Mouse (Mus musculus) intestine, embryonic 16.5 days (tissue): ENCODE data around the gene Plvap. TPM values are rescaled to one million over a fixed set of nuclear protein-coding genes. Genes with fewer than 3 reads are reported as not detected.
A peak's percentile ranks its signal among the peaks of the same experiment; 100 is the strongest.

Experiments used
- ATAC-seq: fragments of 200-750 bp; cut with Nextera tagmentation; 2 replicates; pipeline ENCODE4 v1.8.0; 2017; ENCODE audit warnings: moderate TSS enrichment, moderate library complexity
- H3K27ac ChIP-seq: fragments of 300-500 bp; sonication (generic); 2 replicates; pipeline ENCODE4 v1.5.1; 2014; ENCODE audit warnings: mild to moderate bottlenecking, low read length
- H3K27me3 ChIP-seq: fragments of 300-500 bp; sonication (generic); replicated peaks from 2 replicates; pipeline ENCODE4 v1.6.1; 2014; ENCODE audit warnings: low read length, control low read depth, mixed read lengths; ENCODE audit not compliant: control insufficient read depth, insufficient read depth
- H3K36me3 ChIP-seq: fragments of 300-500 bp; sonication (generic); 2 replicates; pipeline ENCODE4 v1.6.1; 2014; ENCODE audit warnings: low read length, control low read depth; ENCODE audit not compliant: control insufficient read depth, insufficient read depth
- H3K4me1 ChIP-seq: fragments of 300-500 bp; sonication (generic); 2 replicates; pipeline ENCODE4 v1.6.1; 2014; ENCODE audit warnings: low read length, control low read depth, mixed read lengths; ENCODE audit not compliant: control insufficient read depth, insufficient read depth
- H3K4me2 ChIP-seq: fragments of 300-500 bp; sonication (generic); 2 replicates; pipeline ENCODE4 v1.6.1; 2014; ENCODE audit warnings: low read depth, low read length, control low read depth
- H3K4me3 ChIP-seq: fragments of 300-500 bp; sonication (generic); 2 replicates; pipeline ENCODE4 v1.5.1; 2014; ENCODE audit warnings: mild to moderate bottlenecking, low read length
- H3K9ac ChIP-seq: fragments of 300-500 bp; sonication (generic); 2 replicates; pipeline ENCODE4 v1.6.1; 2014; ENCODE audit warnings: low read depth, low read length
- H3K9me3 ChIP-seq: fragments of 300-500 bp; sonication (generic); 2 replicates; pipeline ENCODE4 v1.6.1; 2016; ENCODE audit warnings: low read length, control low read depth; ENCODE audit not compliant: control insufficient read depth
- WGBS: fragments of 180-500 bp; shearing (Covaris S2); extraction: QIAGEN DNeasy Blood & Tissue Kit; methylation state at CpG from one replicate; pipeline ENCODE4 v1.1.7; 2014; 5-methylcytosine and 5-hydroxymethylcytosine counted together
- polyA plus RNA-seq: library from polyadenylated mRNA; unstranded; fragments of >200 nt; fragmentation: Nextera tagmentation; extraction: Ambion mirVana; gene quantifications from 2 replicates; pipeline ENCODE4 v1.2.1, GENCODE M21; 2015

Gene Plvap
- polyA plus RNA-seq, 1 experiment from 2014 or later = 70.9 TPM

DNA sequence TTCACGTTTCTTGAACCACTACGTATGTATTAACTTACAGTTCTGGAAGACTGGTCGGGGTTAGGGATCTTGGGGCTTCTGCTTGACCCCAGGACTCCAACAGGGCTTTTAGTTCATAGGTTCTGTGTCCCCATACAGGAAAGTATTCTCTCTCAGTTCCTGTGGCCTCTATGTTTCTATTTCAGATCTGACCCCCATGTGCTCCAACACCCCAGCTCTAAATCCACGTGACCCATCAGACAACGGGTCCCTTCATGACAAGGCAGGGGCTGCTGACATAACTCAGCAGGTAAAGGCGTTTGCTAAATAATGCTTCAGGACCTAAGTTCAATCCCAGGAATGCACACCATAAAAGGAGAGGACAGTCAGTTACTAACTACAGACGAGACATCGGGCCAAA lies 45.8 kb downstream of the Plvap start:
- Histone ChIP-seq H3K36me3 (peaks cover 7% of the 10 kb centered on the region), H3K27ac (no peak overlapping the region), H3K4me2 (peak overlapping the region; percentile 72), H3K4me3 (peak overlapping the region; percentile 69), H3K9me3 (no peaks in the 10 kb centered on the region), H3K9ac (peak overlapping the region; percentile 75; the same call in 1 of the 2 replicates), H3K27me3 (no peaks in the 10 kb centered on the region), H3K4me1 (peaks cover 35% of the 10 kb centered on the region)
- WGBS = 79% methylated on average over 8 of the region's 8 CpGs
- no peak for ATAC-seq

DNA sequence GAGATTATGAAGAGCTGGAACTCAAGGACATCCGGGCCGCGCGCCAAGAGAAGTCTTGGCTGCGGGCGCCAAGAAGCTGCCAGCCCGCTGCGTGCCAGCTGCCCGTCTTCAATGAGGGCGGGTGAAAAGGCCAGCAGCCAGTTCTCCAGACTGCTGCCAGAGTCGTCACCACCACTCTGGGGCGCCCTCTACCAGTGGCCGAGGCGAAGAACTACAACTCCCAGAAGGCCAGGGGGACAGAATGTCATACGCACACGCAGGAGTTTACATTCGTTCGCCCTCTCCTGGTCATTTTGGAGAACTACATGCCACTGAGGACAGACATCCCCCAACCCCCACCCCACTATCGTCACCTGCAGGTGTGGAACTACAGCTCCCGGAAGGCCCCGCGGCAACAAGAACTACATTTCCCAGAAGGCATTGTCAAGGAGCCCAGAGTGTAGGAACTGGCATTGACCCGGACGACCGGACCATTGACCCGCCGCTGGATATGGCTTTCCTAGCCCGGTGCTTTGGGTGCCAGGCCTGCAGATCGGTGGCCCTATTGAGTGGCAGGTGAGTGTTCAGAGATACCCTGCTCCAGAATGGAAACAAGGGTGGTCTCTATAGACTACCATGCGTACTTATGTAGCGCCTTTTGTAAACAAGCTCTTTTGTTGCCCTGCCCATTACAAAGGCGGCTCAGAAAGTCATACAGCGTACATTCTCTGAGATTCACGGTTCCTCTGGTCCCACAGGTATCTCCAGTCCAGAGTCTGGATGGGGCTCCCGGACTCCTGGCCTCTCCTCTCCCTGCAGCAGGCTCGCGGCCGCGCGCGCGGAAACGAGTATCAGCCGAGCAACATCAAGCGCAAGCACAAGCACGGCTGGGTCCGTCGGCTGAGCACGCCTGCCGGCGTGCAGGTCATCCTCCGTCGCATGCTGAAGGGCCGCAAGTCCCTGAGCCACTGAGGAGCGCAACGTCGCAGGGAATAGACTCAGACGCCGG lies 46.7 kb downstream of the Plvap start, which contains the start of gene Mrpl34:
TSS of gene Mrpl34 (plus strand) at position 447 of the 988 bp plus-strand sequence.
- Histone ChIP-seq H3K27ac (peak within 1 kb of the TSS; percentile 85), H3K36me3 (peaks cover 7% of the 10 kb centered on the region), H3K9me3 (no peaks in the 10 kb centered on the region), H3K27me3 (no peaks in the 10 kb centered on the region), H3K9ac (peak within 1 kb of the TSS; percentile 75), H3K4me1 (peaks cover 26% of the 10 kb centered on the region), H3K4me2 (peak within 1 kb of the TSS; percentile 89), H3K4me3 (peak within 1 kb of the TSS; percentile 81)
- peak; percentile 84 for ATAC-seq
- under 1% methylated on average over 59 of the region's 59 CpGs for WGBS

DNA sequence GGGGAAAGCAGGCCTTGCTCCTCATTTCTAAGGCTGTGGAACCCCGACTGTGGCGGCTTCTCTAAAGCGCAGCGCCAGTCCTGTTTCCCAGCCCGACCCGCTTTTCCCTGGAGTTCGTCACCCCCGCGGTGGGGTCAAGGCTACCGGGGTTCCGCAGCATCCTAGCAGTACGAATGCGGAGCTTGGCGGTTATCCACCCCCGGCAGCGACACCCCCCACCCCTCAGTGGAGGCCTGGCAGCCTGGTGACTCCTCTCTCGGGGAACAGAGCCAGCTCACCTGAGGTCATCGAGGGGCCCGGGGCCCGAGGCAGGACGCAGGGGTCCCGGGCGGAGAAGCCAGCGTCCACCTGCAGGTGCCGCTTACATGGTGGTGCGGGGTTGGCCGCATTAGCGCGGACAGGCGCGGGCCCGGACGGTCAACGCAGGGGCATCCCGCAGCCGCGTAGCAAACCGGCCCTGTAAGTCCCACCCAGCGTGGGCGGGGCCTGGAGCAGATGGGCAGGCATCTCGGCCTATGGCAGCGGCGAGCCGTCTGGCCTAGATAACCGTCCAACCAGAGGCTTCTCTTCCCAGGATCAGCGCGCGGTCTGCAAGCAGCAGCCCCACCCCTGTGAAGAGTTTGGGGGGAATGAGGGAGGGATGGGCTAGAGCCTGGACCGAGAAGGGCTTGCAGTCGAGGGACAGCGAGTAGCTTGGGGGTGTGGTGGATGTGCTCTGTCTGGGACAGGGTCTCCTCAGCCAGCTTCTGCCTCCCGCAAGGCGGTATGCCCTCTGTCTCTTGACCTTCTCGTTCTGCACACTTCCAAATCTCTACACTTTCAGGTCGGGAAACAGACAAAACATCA lies 48.1 kb downstream of the Plvap start, which contains the start of gene Abhd8:
TSS of gene Abhd8 (minus strand) at position 468 of the 846 bp plus-strand sequence.
- peak within 1 kb of the TSS; percentile 85 for H3K27ac ChIP-seq
- H3K9me3 ChIP-seq = no peaks in the 10 kb centered on the region
- no peaks in the 10 kb centered on the region for H3K27me3 ChIP-seq
- peak within 1 kb of the TSS; percentile 89 for H3K4me2 ChIP-seq
- H3K9ac ChIP-seq = peak within 1 kb of the TSS; percentile 88
- peaks cover 21% of the 10 kb centered on the region for H3K4me1 ChIP-seq
- peak within 1 kb of the TSS; percentile 81 for H3K4me3 ChIP-seq
- WGBS = 1% methylated on average over 54 of the region's 55 CpGs
- H3K36me3 ChIP-seq = peaks cover 7% of the 10 kb centered on the region
- ATAC-seq = peak; percentile 75

DNA sequence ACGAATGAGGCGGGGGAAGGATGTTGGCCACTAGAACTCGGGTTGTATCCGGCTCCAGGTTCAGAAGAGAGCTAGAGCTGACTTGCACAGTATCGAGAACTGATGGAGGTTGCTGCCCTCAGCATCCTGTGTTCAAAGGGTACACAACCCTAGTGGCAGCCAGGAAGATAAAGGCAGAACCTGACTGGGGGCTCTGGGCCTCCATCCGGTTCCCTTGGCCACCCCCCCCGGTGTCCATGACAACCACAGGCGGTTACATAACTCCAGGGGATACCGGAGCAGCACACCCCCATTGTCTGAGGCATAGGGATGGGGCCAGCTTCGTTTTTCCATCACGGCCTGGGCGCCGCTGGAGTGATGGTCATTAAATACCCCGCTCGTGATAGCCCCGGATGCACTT lies 48.8 kb downstream of the Plvap start:
- no peak overlapping the region for H3K27ac ChIP-seq
- H3K4me1 ChIP-seq = peaks cover 21% of the 10 kb centered on the region
- no peaks in the 10 kb centered on the region for H3K9me3 ChIP-seq
- no peaks in the 10 kb centered on the region for H3K27me3 ChIP-seq
- H3K36me3 ChIP-seq = peaks cover 7% of the 10 kb centered on the region
- peak overlapping the region; percentile 89 for H3K4me2 ChIP-seq
- ATAC-seq = no peak
- peak overlapping the region; percentile 81 for H3K4me3 ChIP-seq
- WGBS = 8% methylated on average over 16 of the region's 16 CpGs
- H3K9ac ChIP-seq = peak overlapping the region; percentile 88

DNA sequence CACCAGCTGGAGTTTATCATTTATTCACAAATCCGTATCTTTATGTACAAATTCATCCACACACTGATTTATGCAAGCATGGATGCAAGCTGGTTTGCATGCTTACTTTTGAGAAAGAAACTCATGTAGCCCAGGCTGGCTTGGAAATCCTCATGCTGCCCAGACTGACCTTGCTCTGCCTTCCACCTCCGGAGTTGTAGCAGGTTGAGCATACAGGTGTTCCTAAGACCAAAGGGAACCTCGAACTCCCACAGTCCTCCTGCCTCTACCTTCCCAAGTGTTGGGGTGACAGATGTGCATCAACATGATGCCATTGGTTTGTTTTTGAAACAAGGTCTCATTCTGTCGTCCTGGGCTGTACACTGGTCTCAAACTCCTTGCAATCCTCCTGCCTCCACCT lies 49.4 kb downstream of the Plvap start:
- no peak for ATAC-seq
- H3K9me3 ChIP-seq = no peaks in the 10 kb centered on the region
- 0 out of 2 replicates have a peak overlapping the region, but pooled peaks have one; percentile 88 for H3K9ac ChIP-seq
- H3K4me3 ChIP-seq = no peak overlapping the region
- WGBS = 69% methylated on average over 4 of the region's 4 CpGs
- H3K27ac ChIP-seq = no peak overlapping the region
- H3K36me3 ChIP-seq = peaks cover 7% of the 10 kb centered on the region
- no peaks in the 10 kb centered on the region for H3K27me3 ChIP-seq
- peaks cover 21% of the 10 kb centered on the region for H3K4me1 ChIP-seq
- H3K4me2 ChIP-seq = no peak overlapping the region

DNA sequence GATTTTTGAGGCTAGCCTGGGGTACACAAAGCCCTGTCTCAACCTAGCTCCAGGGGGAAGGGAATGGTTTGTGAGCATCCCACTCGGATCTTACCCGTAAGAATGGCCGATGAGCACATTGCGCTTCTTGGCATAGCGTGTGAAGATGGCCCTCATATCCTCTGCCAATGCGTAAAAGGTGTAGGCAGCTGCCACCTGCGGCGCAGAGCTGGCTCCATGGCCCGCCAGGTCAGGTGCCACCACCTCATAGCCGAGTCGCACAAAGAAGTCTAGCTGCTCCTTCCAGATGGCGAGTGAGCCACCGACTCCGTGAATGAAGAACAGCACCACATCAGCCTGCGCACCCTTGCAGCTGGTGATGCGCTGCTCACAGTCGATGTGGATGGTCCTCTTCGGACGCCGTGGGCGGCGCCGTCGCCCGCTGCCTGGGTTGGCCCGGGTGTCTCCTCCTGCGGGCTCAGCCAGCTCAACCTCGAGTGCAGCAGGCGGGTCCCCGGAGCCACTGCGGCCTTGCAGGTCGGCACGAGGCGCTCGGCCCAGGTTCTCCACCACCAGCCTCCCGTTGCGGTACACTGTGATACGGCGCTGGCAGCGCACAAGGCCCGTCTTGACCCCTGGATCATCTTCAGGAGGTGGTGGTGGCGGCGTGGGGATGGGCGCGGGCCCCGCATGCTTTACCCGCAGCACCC lies 50.3 kb downstream of the Plvap start:
- WGBS = 85% methylated on average over 40 of the region's 47 CpGs
- Histone ChIP-seq H3K4me1 (peaks cover 21% of the 10 kb centered on the region), H3K27me3 (no peaks in the 10 kb centered on the region), H3K36me3 (peaks cover 7% of the 10 kb centered on the region), H3K27ac (no peak overlapping the region), H3K9me3 (no peaks in the 10 kb centered on the region), H3K4me3 (no peak overlapping the region), H3K9ac (no peak overlapping the region; the same call in 1 of the 2 replicates), H3K4me2 (no peak overlapping the region)
- no peak for ATAC-seq

DNA sequence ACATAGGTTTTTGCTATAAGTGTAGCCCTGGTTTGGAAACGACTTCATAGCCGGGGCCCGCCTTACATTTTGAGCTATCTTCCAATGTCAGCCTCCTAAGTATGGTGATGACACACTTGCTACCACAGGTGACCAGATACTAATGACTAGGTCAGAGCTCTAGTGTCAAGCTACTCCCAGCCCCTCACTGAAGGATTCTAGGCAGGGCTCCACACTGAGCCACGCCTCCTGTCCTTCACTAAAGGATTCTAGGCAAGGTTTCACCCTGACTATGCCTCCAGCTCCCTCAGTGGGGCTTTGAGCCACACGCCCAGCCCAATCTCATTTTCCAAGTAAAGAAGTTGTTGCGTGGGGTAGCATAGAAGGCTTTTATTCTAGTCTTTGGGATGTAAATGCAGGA lies 50.8 kb downstream of the Plvap start:
- no peak for ATAC-seq
- Histone ChIP-seq H3K9me3 (no peaks in the 10 kb centered on the region), H3K4me3 (no peak overlapping the region), H3K9ac (no peak overlapping the region; the same call in 1 of the 2 replicates), H3K27me3 (no peaks in the 10 kb centered on the region), H3K27ac (no peak overlapping the region), H3K4me1 (peaks cover 18% of the 10 kb centered on the region), H3K36me3 (peaks cover 7% of the 10 kb centered on the region), H3K4me2 (no peak overlapping the region)
- WGBS = 91% methylated on average over 6 of the region's 6 CpGs

DNA sequence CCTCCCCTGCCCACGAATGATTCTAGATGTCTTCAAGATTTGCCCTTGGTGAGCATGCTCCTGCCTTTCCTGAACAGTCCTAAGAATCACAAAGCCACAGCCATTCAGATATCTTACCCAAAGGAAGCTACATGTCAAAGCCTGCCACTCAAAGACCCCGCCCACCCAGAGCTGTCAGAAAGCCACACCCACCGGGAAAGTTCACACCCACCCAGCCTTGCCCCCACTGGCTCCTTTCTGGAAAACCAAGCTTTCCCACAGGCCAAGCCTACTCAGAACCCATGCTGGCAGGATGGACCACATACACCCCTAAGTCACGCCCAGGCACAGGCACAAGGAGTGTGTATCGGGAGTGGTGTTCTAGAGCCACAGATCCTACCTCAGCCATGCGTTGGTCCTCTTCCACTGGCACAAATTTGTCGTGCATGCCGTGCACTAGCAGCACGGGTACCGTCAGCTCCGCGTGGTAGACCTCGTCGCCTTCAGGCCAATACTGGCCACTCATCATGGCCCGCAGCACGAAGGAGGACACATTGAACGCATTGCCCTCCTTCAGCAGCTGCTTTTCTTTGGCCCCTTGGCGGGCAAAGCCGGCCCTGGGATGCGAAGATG lies 53.8 kb downstream of the Plvap start:
- H3K9ac ChIP-seq = no peak overlapping the region
- peaks cover 6% of the 10 kb centered on the region; the same call in 1 of the 2 replicates for H3K4me1 ChIP-seq
- WGBS = 82% methylated on average over 20 of the region's 20 CpGs
- no peaks in the 10 kb centered on the region for H3K27me3 ChIP-seq
- no peak overlapping the region for H3K4me3 ChIP-seq
- no peak for ATAC-seq
- H3K9me3 ChIP-seq = no peaks in the 10 kb centered on the region
- peaks cover 7% of the 10 kb centered on the region for H3K36me3 ChIP-seq
- H3K4me2 ChIP-seq = no peak overlapping the region
- H3K27ac ChIP-seq = no peak overlapping the region
